Mouse (Mus musculus) midbrain, embryonic 10.5 days (tissue): ENCODE measurements around the gene Pjvk. TPM values are rescaled to one million over a fixed set of nuclear protein-coding genes. Genes with fewer than 3 reads are reported as not detected.
A peak's percentile ranks its signal among the peaks of the same experiment; 100 is the strongest.

Source experiments
- DNase-seq: peaks from one replicate; pipeline ENCODE4 v3.0.0-alpha.2; 2017; ENCODE audit warnings: low spot score
- H3K27ac ChIP-seq: fragments of 300-500 bp; sonication (generic); replicated peaks from 2 replicates; pipeline ENCODE4 v1.5.1; 2016; ENCODE audit warnings: mild to moderate bottlenecking
- H3K27me3 ChIP-seq: fragments of 300-500 bp; sonication (generic); 2 replicates; pipeline ENCODE4 v1.6.1; 2016; ENCODE audit warnings: low read depth, mild to moderate bottlenecking; ENCODE audit not compliant: poor library complexity, severe bottlenecking
- H3K36me3 ChIP-seq: fragments of 300-500 bp; sonication (generic); 2 replicates; pipeline ENCODE4 v1.6.1; 2016; ENCODE audit warnings: mild to moderate bottlenecking, moderate library complexity
- H3K4me1 ChIP-seq: fragments of 300-500 bp; sonication (generic); 2 replicates; pipeline ENCODE4 v1.6.1; 2016
- H3K4me3 ChIP-seq: fragments of 300-500 bp; sonication (generic); 2 replicates; pipeline ENCODE4 v1.5.1; 2016; ENCODE audit warnings: mild to moderate bottlenecking, moderate library complexity
- H3K9me3 ChIP-seq: fragments of 300-500 bp; sonication (generic); replicated peaks from 2 replicates; pipeline ENCODE4 v1.6.1; 2016; ENCODE audit warnings: mild to moderate bottlenecking
- WGBS: fragments of 180-500 bp; shearing (Covaris S2); methylation state at CpG from one replicate; pipeline ENCODE4 v1.1.7; 2016; 5-methylcytosine and 5-hydroxymethylcytosine counted together
- polyA plus RNA-seq: library from polyadenylated mRNA; unstranded; fragments of >200 nt; fragmentation: Nextera tagmentation; extraction: Ambion mirVana; gene quantifications from 2 replicates; pipeline ENCODE4 v1.2.1, GENCODE M21; 2016

Gene Pjvk
- polyA plus RNA-seq, 1 experiment from 2014 or later: 0.69 TPM

GRCm38 (mm10) chr2:76672966-76673392 lies 24.7 kb downstream of the Pjvk start, which contains the start of gene Fkbp7:
Gene Fkbp7, minus strand, starts transcription at chr2:76673116.
- Histone ChIP-seq H3K36me3 (no peaks in the 10 kb centered on the region; the same call in 1 of the 2 replicates), H3K4me3 (peak within 1 kb of the TSS; percentile 54), H3K27ac (peak within 1 kb of the TSS; percentile 86), H3K9me3 (no peaks in the 10 kb centered on the region), H3K27me3 (no peaks in the 10 kb centered on the region), H3K4me1 (peaks cover 46% of the 10 kb centered on the region)
- DNase-seq: peak; percentile 94
- WGBS: 0% methylated on average over 17 of the region's 17 CpGs

GRCm38 (mm10) chr2:76673472-76674081 lies 25.3 kb downstream of the Pjvk start:
- H3K27me3 ChIP-seq: no peaks in the 10 kb centered on the region
- DNase-seq: peak; percentile 39
- peaks cover 46% of the 10 kb centered on the region for H3K4me1 ChIP-seq
- WGBS: 41% methylated on average over 7 of the region's 7 CpGs
- no peaks in the 10 kb centered on the region for H3K9me3 ChIP-seq
- peak overlapping the region; percentile 86 for H3K27ac ChIP-seq
- H3K36me3 ChIP-seq: peaks cover 3% of the 10 kb centered on the region; the same call in 1 of the 2 replicates
- peak overlapping the region; percentile 54 for H3K4me3 ChIP-seq

DNA sequence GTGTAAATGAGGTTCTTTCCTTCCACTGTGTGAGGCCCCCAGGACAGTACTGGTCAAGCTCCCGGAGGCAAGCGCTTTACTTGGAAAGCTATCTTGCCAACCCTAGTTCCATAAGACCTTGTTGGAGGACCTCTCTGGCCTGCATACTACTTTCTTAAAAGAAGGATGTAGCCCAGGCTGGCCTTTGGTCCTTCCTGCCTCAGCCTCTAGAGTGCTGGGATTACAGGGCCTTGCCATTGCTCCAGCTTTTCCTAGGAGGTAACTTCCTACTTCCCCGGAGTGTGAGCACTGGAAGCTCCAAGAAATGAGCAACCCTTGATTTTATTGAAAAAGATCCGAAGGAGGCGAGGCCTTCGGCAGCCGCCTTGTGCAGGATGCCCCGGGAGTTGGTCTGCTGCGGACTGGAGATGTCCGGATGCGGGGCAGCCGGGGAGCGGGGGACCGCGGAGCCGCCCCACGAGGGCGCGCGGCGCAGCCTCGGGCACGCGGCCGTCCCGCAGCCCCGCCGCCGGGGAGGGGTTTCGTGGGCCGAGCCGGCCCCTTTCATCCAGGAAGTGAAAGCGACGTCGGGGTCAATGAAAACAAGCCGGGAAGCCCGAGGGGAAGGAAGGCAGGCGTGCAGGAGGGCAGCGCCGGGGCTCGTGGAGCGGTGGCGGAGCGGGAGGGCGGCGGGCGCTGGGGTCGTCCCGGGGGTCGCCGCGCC lies 26.6 kb downstream of the Pjvk start, which contains the start of gene Plekha3:
Gene Plekha3, plus strand, starts transcription at position 557 of the 703 bp plus-strand sequence.
- Histone ChIP-seq H3K27ac (peak within 1 kb of the TSS; percentile 93), H3K27me3 (no peaks in the 10 kb centered on the region), H3K36me3 (peaks cover 9% of the 10 kb centered on the region; the same call in 1 of the 2 replicates), H3K9me3 (no peaks in the 10 kb centered on the region), H3K4me3 (peak within 1 kb of the TSS; percentile 82), H3K4me1 (peaks cover 46% of the 10 kb centered on the region)
- whole genome bisulfite sequencing: 4% methylated on average over 52 of the region's 52 CpGs
- peak; percentile 83 for DNase-seq

DNA sequence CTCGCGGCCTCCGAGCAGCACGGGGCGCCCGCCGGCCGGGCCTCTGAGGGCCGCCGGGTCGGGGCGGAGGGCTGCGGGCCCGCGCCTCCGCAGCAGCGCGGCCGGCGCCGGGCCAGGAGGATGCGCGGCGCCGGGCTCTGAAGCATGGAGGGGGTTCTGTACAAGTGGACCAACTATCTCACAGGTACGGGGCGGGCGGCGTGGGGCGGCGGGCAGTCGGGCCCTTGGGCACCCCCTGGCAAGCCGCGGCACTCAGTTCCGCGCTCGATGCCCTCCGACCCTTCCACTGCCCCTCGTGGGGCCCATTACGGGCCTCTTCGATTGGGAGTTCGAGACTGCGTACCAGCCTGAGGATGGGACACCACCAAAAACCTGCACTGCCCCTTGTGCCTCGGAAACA lies 27.2 kb downstream of the Pjvk start:
- Histone ChIP-seq H3K9me3 (no peaks in the 10 kb centered on the region), H3K4me1 (peaks cover 46% of the 10 kb centered on the region), H3K4me3 (peak overlapping the region; percentile 82), H3K27me3 (no peaks in the 10 kb centered on the region), H3K27ac (peak overlapping the region; percentile 93), H3K36me3 (peaks cover 15% of the 10 kb centered on the region; the same call in 1 of the 2 replicates)
- 2% methylated on average over 44 of the region's 44 CpGs for WGBS
- DNase-seq: no peak

DNA sequence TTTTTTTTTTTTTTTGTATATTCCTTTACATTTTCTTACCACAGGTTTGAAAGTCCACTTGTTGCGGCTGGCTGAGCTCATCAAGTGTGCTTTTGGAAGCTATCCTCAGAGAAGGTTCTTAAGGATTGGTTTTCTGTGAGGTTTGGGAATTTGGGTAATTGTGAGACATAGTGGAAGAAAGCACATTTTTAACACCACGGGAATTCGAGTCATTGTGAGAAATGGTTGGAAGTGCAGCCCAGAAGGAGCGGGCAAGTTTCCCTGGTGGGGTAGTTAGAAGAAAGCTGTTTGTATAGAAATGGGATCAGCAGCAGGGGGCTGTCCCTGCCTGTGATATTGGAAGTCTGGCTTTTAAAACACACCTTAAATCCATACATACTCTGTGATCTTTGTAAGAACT lies 27.7 kb downstream of the Pjvk start:
- peaks cover 20% of the 10 kb centered on the region; the same call in 1 of the 2 replicates for H3K36me3 ChIP-seq
- H3K9me3 ChIP-seq: no peaks in the 10 kb centered on the region
- peak overlapping the region; percentile 82 for H3K4me3 ChIP-seq
- 13% methylated on average over 4 of the region's 4 CpGs for WGBS
- peak overlapping the region; percentile 93 for H3K27ac ChIP-seq
- peaks cover 46% of the 10 kb centered on the region for H3K4me1 ChIP-seq
- DNase-seq: peak; percentile 17
- H3K27me3 ChIP-seq: no peaks in the 10 kb centered on the region

DNA sequence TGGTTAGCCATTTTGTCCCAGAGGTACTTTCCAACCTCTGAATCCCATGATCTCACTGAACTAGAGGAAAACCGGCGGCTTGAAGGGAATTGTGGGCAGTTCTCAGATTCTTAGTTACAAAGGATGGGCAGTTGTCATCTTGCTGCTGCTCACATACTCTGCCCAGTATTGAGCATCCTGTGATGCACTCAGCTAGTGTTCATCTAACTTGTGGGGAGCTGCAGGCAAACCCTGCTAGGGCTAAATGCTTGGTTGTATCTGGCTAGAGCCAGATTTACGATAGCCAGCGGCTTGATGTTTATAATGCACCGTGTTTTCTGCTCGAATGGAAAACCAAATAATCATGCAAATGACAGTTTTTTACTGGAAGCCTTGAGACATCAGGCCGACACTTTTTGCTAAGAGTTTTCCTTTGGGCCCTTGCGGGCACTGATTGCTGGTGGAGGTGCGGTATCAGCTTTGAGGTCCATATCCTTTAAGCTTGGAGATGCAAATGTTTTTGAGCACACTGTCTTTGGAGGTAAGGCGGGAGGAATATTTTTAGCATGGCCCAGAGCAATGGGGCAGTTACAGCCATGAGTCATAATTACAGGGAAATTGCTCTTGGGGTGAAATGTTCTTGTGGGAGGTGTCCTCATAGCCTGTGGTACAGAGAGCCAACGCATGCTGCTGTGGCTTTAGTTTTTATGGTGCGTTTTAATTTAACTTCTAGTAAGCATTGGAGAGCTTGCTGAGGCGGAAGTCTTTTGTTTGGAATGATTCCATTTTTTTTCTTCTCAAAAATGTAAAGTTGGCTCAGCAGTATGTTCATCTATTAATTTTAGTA lies 28.3 kb downstream of the Pjvk start:
- Histone ChIP-seq H3K4me3 (peak overlapping the region; percentile 82), H3K9me3 (no peaks in the 10 kb centered on the region), H3K27me3 (no peaks in the 10 kb centered on the region), H3K4me1 (peaks cover 45% of the 10 kb centered on the region), H3K36me3 (peaks cover 24% of the 10 kb centered on the region; the same call in 1 of the 2 replicates), H3K27ac (peak overlapping the region; percentile 93)
- 72% methylated on average over 13 of the region's 13 CpGs for WGBS
- DNase-seq: peak; percentile 16

- H3K36me3 ChIP-seq: peaks cover 81% of the 10 kb centered on the region
- WGBS: 93% methylated on average over 8 of the region's 8 CpGs
Measured at GRCm38 (mm10) chr2:76682301-76682700, 34.0 kb downstream of the Pjvk start.

DNA sequence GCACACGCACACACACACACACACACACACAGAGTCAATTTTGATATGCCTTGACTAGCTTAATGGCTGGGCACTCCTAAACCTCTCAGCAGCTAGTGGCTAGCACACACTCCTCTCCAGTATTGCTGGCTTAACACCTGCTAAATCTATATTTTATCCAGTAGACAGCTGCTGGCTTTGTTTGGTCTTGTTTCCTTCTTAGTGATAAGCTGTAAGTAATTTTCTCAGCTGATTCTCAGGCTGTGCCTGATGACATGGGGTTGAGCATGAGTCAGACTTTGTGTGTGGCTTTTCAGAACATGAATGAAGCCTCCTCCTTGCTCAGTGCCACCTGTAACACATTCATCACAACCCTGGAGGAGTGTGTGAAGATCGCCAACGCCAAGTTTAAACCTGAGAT lies 38.7 kb downstream of the Pjvk start:
- Histone ChIP-seq H3K27ac (no peak overlapping the region), H3K36me3 (peaks cover 90% of the 10 kb centered on the region), H3K27me3 (no peaks in the 10 kb centered on the region), H3K4me1 (no peaks in the 10 kb centered on the region), H3K4me3 (no peak overlapping the region), H3K9me3 (no peaks in the 10 kb centered on the region)
- no peak for DNase-seq
- WGBS: over 99% methylated on average over 3 of the region's 3 CpGs

More at GRCm38 (mm10) chr2:76682301-76682700, 34.0 kb downstream of the Pjvk start:
- no peak overlapping the region for H3K27ac ChIP-seq
- no peak overlapping the region for H3K4me3 ChIP-seq
- H3K9me3 ChIP-seq: no peaks in the 10 kb centered on the region
- no peaks in the 10 kb centered on the region for H3K27me3 ChIP-seq
- no peaks in the 10 kb centered on the region for H3K4me1 ChIP-seq
- no peak for DNase-seq

DNA sequence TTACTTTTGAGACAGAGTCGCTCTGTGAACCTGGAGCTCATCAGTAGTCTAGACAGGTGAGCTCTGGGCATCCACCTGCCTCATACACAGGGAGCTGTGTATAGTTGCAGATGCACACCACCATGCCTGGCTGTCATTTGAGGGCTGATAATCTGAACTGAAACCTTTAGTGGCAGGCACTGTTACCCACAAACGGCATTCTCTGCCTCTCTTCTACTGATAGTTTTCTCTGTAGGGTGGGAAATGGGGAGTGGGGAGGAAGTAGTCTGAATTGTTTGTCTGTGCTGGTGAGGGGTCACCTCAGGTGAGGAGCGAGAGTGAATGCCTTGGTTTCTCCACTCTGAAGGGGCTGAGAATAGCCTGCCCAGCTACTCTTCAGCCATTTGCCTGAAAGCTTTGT lies 39.3 kb downstream of the Pjvk start:
- no peaks in the 10 kb centered on the region for H3K4me1 ChIP-seq
- WGBS: 93% methylated on average over 3 of the region's 3 CpGs
- no peaks in the 10 kb centered on the region for H3K27me3 ChIP-seq
- no peaks in the 10 kb centered on the region for H3K9me3 ChIP-seq
- peaks cover 90% of the 10 kb centered on the region for H3K36me3 ChIP-seq
- H3K4me3 ChIP-seq: no peak overlapping the region
- no peak overlapping the region for H3K27ac ChIP-seq
- no peak for DNase-seq

DNA sequence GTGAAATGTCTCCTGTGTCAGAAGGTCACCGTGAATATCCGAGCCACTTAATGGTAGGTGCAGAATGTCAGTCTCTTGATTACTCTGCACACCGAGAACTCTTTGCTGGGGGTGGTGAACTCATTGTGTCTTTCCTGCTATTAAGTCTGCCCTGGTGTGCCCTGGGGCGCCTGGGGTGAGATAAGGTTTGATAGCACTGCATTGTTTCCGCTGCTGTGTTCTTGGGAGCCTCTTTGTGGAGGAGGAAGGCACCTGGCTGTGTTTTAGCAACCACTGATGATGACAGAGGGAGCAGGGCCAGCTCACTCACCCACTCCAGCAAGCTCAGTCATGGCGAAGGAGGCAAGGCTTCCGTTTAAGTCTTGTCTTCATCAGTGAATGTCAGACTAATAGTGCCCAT lies 39.9 kb downstream of the Pjvk start:
- peaks cover 90% of the 10 kb centered on the region for H3K36me3 ChIP-seq
- H3K4me3 ChIP-seq: no peak overlapping the region
- H3K27ac ChIP-seq: no peak overlapping the region
- 84% methylated on average over 7 of the region's 7 CpGs for WGBS
- H3K4me1 ChIP-seq: no peaks in the 10 kb centered on the region
- no peaks in the 10 kb centered on the region for H3K27me3 ChIP-seq
- no peak for DNase-seq
- H3K9me3 ChIP-seq: no peaks in the 10 kb centered on the region

- H3K36me3 ChIP-seq: peaks cover 90% of the 10 kb centered on the region
- no peak overlapping the region for H3K27ac ChIP-seq
- H3K4me1 ChIP-seq: no peaks in the 10 kb centered on the region
- H3K9me3 ChIP-seq: no peaks in the 10 kb centered on the region
- DNase-seq: no peak
- 90% methylated on average over 12 of the region's 12 CpGs for WGBS
- no peak overlapping the region for H3K4me3 ChIP-seq
- H3K27me3 ChIP-seq: no peaks in the 10 kb centered on the region
Measured at GRCm38 (mm10) chr2:76690436-76691204, 42.3 kb downstream of the Pjvk start.

- Histone ChIP-seq H3K36me3 (peaks cover 82% of the 10 kb centered on the region), H3K9me3 (no peaks in the 10 kb centered on the region), H3K4me3 (no peak overlapping the region), H3K4me1 (no peaks in the 10 kb centered on the region), H3K27me3 (no peaks in the 10 kb centered on the region), H3K27ac (no peak overlapping the region)
- no peak for DNase-seq
- 86% methylated on average over 5 of the region's 5 CpGs for WGBS
Measured at GRCm38 (mm10) chr2:76693765-76694164, 45.5 kb downstream of the Pjvk start.
